Mouse (Mus musculus): ENCODE data around the gene Ndufs3. TPM values are rescaled to one million over a fixed set of nuclear protein-coding genes. Genes with fewer than 3 reads are reported as not detected.
"Not testable (repeated sequence)": the region's sequence is repeated elsewhere in the genome, so short reads cannot be mapped to it uniquely, and the experiment has no call there.

The Ndufs3 gene
- total RNA-seq, 2 experiments from 2014 or later = 365 to 412 TPM

DNA sequence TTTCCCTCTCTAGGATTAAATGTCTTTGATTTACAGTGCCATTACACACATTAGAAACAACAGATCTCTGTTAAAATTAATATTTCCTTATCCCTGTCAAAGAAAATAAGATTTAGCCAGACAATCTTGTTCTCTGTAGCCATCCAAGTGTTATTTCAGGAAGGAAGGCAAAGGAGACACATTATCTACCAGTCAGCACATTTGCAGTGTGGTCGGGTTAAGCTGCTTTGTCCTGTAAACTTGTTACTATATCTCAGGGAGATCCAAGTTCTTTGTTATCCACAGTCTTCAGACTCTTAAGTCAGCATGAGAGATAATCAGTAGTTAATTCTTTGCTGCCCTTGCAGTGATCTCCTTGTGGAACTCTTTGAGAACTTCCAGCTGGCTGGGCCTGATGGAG lies 6.2 kb upstream of the Ndufs3 start:
- no peak for DNase-seq

GRCm38 (mm10) chr2:90906721-90907120 lies 2.1 kb upstream of the Ndufs3 start:
- DNase-seq = no peak

DNA sequence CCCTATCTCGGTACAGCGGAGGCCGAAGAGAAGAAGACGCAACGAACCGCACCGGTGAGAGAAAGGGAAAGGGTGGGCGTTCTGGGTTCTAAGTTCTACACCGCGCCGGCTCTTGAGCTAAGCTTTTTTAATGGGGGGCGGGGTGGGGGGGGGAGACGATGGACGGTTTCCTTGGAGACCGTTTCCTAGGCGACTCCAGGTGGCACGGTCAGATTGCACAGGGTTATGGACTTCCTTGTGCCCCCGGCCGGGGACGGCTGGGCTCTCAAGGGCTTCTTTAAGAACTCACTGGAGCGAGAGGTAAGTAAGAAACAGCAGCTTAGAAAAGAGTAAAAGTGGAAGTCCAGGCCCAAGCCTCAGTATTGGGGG lies 213 bp upstream of the Ndufs3 start:
- peak in 1 of 2 experiments; percentile 28 for DNase-seq

- DNase-seq = no peak
Measured at GRCm38 (mm10) chr2:90903398-90903797, 1.2 kb downstream of the Ndufs3 start.

DNA sequence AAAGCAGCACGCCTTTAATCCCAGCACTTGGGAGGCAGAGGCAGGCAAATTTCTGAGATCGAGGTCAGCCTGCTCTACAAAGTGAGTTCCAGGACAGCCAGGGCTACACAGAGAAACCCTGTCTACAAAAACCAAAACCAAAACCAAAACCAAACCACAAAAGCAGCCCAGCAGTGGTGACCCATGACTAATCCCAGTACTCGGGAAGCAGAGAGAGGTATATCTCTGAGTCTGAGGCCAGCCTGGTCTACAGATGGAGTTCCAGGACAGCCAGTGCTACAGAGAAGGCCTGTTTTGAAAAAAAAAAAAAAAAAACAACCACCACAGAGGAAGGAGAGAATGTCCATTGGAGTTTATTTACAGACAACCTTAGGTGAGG lies 10.3 kb downstream of the Ndufs3 start:
- not testable (repeated sequence) for DNase-seq

DNA sequence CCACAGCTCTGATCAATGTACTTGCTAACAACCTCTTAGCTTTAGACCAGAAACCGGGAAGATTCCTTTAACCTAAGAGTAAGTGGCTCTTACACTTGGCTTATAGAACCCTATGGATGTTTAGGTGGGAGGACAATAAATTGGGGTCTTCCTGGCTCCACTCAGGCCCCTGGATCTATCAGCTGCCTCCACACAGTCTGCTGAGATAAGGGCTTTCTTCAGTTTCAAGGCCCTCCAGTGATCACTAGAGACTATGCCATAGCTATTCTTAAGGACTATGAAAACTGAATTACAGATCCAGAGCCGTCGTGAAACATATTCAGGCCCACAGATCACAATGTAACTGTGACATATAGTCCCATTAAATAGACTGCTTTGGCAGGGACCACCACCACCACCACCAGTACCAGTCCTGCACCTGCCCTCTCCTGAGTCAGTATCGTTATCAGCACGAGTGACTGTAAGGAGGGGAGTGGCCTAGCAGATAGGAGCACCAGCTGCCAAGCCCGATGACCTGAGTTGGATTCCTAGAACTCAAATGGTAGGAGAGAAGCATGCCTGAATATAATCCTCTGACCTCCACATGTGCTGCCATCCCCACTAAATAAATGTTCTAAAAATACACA lies 10.8 kb downstream of the Ndufs3 start:
- no peak for DNase-seq

DNA sequence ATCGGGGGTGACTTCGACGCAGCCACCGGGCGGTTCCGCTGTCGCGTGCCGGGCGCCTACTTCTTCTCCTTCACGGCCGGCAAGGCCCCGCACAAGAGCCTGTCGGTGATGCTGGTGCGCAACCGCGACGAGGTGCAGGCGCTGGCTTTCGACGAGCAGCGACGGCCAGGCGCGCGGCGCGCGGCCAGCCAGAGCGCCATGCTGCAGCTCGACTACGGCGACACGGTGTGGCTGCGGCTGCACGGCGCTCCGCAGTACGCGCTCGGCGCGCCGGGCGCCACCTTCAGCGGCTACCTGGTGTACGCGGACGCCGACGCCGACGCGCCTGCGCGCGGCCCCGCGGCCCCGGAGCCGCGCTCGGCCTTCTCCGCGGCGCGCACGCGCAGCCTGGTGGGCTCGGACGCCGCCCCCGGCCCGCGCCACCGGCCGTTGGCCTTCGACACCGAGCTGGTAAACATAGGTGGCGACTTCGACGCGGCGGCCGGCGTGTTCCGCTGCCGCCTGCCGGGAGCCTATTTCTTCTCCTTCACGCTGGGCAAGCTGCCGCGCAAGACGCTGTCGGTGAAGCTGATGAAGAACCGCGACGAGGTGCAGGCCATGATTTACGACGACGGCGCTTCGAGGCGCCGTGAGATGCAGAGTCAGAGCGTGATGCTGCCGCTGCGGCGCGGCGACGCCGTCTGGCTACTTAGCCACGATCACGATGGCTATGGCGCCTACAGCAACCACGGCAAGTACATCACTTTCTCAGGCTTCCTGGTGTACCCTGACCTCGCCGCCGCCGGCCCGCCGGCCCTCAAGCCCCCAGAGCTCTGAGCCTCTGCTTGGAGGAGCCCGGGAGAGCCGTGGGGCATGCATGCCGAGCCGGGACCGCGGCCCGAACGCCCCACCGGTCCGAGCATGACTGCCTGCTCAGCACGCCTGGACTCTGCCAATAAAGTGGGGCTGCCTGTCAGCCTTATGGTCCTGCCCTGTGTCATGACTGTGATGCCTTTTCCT lies 14.8 kb downstream of the Ndufs3 start:
- DNase-seq = peak; percentile 54 to 66

- DNase-seq = no peak
Measured at GRCm38 (mm10) chr2:90887627-90888026, 17.0 kb downstream of the Ndufs3 start.

GRCm38 (mm10) chr2:90886436-90886835 lies 18.2 kb downstream of the Ndufs3 start:
- no peak for DNase-seq

DNA sequence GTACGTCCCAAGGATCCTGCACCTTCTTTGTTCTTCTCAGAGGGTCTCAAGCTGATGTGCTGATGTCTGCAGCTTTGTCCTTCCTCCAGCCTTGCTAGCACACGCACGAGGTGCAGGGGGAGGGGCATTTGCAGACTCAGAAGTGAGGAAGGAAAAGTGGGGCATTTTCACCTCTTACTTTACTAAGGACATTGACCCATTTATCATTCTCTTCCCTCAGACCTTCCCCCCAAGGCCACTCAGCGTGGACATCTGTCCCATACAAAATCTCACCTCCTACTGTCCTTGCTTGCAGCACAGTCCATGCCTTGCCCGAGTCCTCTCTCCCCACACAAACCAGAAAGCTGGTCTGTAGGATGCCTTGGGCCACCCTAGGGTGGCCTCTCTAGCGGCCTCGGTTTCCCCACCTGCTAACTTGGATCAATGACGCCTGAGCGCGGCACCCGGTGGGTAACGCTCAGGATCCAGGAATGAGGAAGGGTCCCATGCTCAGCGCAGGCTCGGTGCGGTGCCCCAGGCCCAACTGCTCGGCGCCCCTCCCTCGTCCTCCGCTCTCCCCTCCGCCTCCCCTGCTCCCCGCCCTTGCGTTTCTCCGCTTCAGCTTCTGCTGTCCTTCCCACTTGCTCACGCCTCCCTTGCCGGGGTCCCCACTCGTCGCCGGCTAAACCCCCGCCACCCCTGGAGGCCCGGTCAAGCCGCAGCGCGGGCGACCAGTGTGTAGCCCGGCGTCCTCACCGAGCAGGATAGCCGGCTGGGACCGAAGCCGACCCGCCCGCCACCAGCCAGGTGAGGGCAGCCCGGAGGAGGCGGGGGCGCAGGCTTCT lies 19.2 kb downstream of the Ndufs3 start, which contains the start of gene C1qtnf4:
TSS of gene C1qtnf4 (plus strand) at position 643 of the 824 bp plus-strand sequence.
- peak in 1 of 2 experiments; percentile 35 for DNase-seq

DNA sequence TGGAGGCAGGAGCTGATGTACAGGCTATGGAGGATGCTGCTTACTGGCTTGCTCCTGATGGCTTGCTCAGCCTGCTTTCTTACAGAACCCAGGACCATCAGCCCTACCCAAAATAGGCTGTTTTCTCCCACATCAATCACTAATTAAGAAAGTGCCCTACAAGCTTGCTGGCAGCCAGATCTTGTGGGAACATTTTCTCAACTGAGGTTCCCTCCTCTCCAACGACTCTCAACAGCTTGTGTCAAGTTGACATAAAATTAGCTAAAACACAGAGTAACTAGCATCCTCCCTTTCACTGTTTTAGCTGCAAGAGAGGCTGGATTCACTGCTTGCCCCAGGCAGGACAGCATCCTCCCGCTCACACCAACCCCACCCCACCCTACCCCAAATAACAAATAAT lies 22.8 kb downstream of the Ndufs3 start:
- DNase-seq = no peak

DNA sequence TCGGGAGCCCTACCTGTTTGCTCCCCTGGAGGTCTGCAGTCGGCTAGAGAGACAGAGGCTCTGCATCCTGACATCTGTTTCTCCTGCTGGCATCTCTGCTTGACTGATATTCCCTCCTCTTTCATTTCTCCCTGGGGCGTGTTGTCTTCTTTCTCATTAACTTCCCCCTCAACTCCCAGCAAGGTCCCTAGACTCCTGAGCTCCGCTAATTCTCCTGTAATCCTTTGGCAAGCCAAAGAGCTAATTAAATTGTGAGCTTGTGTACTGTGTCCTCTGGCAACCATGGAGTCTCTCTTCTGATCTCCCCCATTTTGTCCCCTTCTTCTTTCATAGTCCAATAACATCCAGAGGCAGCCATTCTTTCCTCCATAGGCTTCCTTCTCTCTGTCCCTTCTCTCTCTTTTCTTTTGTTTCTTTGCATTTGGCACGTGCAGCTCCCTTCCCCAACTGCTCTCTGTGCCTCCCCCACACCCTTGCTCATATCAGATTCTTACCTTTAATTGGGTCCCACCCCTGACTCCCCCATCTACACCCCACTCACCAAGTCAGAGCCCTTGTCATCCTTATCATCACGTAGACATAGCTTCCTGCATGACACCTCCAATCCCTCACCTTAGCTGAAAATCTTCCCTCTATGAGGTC lies 24.4 kb downstream of the Ndufs3 start:
- DNase-seq = no peak

DNA sequence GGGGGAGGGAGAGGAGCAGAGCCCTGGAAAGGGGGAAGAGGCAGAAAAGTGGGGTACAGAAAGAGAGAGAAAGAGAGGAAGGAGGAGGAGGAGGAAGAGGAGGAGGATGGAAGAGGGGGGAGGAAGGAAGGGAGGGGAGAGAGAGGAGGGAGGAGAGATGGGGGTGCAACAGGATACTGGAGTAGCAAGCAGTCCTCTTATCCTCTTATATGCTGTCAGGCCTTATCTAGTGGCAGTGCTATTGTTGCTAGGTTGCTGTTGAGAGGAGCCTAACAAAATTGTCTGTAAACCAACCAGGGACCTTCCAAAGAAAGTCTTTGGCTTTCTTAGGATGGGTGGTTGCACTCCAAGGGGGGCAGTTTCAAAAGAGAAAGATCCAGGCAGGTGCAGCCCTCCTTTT lies 25.2 kb downstream of the Ndufs3 start:
- DNase-seq = no peak

DNA sequence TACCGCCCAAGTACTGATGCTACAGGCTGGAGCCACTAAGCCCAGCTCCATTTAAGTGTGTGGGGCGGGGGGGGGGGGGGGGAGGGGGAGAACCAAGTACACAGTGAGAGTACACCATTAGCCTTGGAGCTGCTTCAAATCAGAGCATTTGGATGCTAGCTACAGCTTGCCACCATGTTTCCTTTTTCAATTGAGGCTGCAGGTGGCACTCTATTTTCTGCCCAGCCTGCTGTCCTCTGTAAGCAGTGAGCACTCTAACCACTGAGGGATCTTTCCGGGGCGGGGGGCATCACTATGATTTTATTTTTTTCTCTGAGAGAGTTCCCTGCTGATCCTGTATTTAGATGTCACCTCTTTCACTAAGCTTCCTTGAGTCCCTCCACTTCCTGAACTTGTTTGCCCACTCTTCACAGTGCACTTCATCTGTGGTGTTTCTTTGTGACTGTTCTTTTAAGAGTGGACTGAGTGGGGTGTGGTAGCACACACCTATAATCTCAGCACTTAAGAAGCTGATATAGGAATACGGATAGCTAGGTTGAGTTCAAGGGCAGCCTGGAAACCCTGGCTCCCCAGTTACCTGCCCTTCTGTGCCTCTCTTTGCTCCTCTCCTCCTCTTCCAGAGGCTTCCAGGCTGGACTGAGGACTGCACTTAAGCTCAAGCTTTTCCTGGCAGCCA lies 26.9 kb downstream of the Ndufs3 start:
- DNase-seq = no peak

DNA sequence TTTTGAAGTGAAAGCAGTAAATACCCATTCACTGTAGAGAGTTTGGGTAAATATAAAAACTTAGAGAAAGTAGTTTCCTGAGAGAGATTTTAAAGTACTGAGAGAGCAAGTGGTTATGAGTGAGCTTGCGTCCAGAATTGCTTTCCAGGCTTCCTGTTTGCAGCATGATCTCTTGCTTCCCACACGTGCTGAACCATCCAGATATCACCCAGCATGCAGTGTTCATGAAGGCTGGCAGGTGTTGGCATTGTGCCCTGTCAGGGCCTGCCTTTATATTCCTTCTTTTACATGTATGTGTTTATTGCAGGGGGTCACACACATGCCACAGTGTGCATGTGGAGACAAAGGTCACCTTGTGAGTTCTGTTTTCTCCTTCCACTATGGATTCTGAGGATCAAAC lies 29.4 kb downstream of the Ndufs3 start:
- DNase-seq = no peak

DNA sequence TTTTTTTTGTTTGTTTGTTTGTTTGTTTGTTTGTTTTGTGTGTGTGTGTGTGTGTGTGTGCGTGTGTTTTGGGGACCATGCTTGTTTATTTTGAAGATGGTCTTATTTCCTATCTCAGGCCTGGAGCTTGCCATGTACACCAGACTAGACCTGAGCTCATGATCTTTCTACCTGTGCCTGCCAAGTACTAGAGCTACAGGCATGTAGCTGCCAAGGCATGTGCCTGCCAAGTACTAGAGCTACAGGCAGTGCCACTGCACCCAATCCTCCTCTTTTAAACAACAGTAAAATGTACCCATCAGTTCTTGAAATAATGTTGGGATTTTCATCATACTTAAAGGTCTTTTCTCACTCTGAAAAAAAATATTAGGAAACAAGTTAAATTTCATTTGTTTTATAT lies 30.6 kb downstream of the Ndufs3 start:
- DNase-seq = no peak

- peak in 1 of 2 experiments; percentile 19 for DNase-seq
Measured at GRCm38 (mm10) chr2:90871180-90871961, 33.3 kb downstream of the Ndufs3 start.

- DNase-seq = no peak
Measured at GRCm38 (mm10) chr2:90870136-90870601, 34.5 kb downstream of the Ndufs3 start.

- DNase-seq = peak; percentile 84 to 91
Measured at GRCm38 (mm10) chr2:90866524-90866923, 38.1 kb downstream of the Ndufs3 start.

- no peak for DNase-seq
Measured at GRCm38 (mm10) chr2:90864184-90864583, 40.4 kb downstream of the Ndufs3 start.

All from adrenal gland, postnatal 36 days (tissue).